Mouse (Mus musculus): Measurements from ENCODE around the gene Cnnm4.

- TF ChIP-seq MAX (IDR thresholded peaks at IDR 0.05; ENCODE audit: low read depth) (no peak), POLR2A (IDR thresholded peaks at IDR 0.05; ENCODE audit: insufficient read length, low read depth) (no peak), CEBPB (IDR thresholded peaks at IDR 0.05; ENCODE audit: insufficient read depth, poor library complexity, severe bottlenecking) (no peak), E2F4 (IDR thresholded peaks at IDR 0.05; ENCODE audit: insufficient read depth) (no peak), SRF (IDR thresholded peaks at IDR 0.05; ENCODE audit: control insufficient read depth, insufficient read length, low read depth) (no peak), USF1 (IDR thresholded peaks at IDR 0.05; ENCODE audit: low read depth) (no peak), POLR2AphosphoS2 (IDR thresholded peaks at IDR 0.05; ENCODE audit: insufficient read length, low read depth) (no peak)
Observed at GRCm38 (mm10) chr1:36446106-36446824, 25.2 kb upstream of the Cnnm4 start.

Measured in myocyte (in vitro differentiated cells).